Mouse (Mus musculus) CH12.LX (cell line): ENCODE measurements around the gene Vsig8. TPM values are rescaled to one million over a fixed set of nuclear protein-coding genes. Genes with fewer than 3 reads are reported as not detected.

Experiments used
- DNase-seq: peaks from one replicate; pipeline ENCODE4 v3.0.0-alpha.2; 2013; ENCODE audit errors: extremely low read depth
- H3K27ac ChIP-seq: 2 replicates; pipeline ENCODE4 v1.5.1; 2012; ENCODE audit warnings: low read depth, mild to moderate bottlenecking, control low read depth, moderate library complexity; ENCODE audit not compliant: insufficient read depth
- H3K27me3 ChIP-seq: replicated peaks from 2 replicates; pipeline ENCODE3; 2012; ENCODE audit warnings: inconsistent platforms
- H3K36me3 ChIP-seq, 2 experiments: replicated peaks in 1 of 2; 2 replicates each; pipeline versions ENCODE3 to v1.6.1; 2012; ENCODE audit warnings: inconsistent platforms in 1 of 2, low read length in 1 of 2, mild to moderate bottlenecking in 1 of 2, mixed read lengths in 1 of 2, moderate library complexity in 1 of 2; ENCODE audit not compliant: control insufficient read depth in 1 of 2, insufficient read depth in 1 of 2
- H3K4me1 ChIP-seq, 2 experiments: 2 replicates each; pipeline ENCODE4 v1.6.1; 2012; ENCODE audit warnings: inconsistent platforms in 1 of 2, moderate library complexity in 1 of 2; ENCODE audit not compliant: insufficient read depth in 2 of 2, control insufficient read depth in 1 of 2
- H3K4me2 ChIP-seq: 2 replicates; pipeline ENCODE4 v1.6.1; 2012; ENCODE audit warnings: low read depth, mild to moderate bottlenecking, control low read depth; ENCODE audit not compliant: poor library complexity, insufficient read depth, severe bottlenecking
- H3K4me3 ChIP-seq, 3 experiments: fragments of 150-350 bp in 1 of 3; sonication (generic) in 1 of 3; replicated peaks in 1 of 3; 2 replicates each; pipeline versions ENCODE3 to v1.5.1; 2011 to 2012; ENCODE audit warnings: low read depth in 2 of 3, low read length in 2 of 3, mild to moderate bottlenecking in 2 of 3, moderate library complexity in 2 of 3, control low read depth in 1 of 3, improper control_type of control experiment in 1 of 3, inconsistent platforms in 1 of 3, mixed read lengths in 1 of 3; ENCODE audit not compliant: poor library complexity in 1 of 3
- H3K79me2 ChIP-seq: replicated peaks from 2 replicates; pipeline ENCODE4 v1.6.1; 2012; ENCODE audit warnings: mild to moderate bottlenecking, moderate library complexity; ENCODE audit not compliant: control insufficient read depth, poor library complexity, insufficient read depth, severe bottlenecking; ENCODE audit errors: extremely low read depth
- H3K9ac ChIP-seq: 2 replicates; pipeline ENCODE4 v1.6.1; 2012; ENCODE audit warnings: low read depth, mild to moderate bottlenecking, control low read depth, moderate library complexity; ENCODE audit not compliant: insufficient read depth
- H3K9me3 ChIP-seq: replicated peaks from 2 replicates; pipeline ENCODE3; 2012; ENCODE audit warnings: low read length, inconsistent platforms, mixed read lengths
- CTCF ChIP-seq, 2 experiments: IDR thresholded peaks in 1 of 2; conservative IDR thresholded peaks in 1 of 2; 2 replicates each; pipeline ENCODE4 v1.5.1; 2011 to 2012; ENCODE audit warnings: low read depth in 2 of 2, low read length in 2 of 2, improper control_type of control experiment in 1 of 2, inconsistent platforms in 1 of 2, mild to moderate bottlenecking in 1 of 2, moderate library complexity in 1 of 2
- GABPA ChIP-seq: IDR thresholded peaks from 2 replicates; pipeline ENCODE4 v1.6.1; 2012; ENCODE audit warnings: low read depth, low read length, improper control_type of control experiment, inconsistent platforms; ENCODE audit not compliant: insufficient replicate concordance
- JUN ChIP-seq: IDR thresholded peaks from 2 replicates; pipeline ENCODE4 v1.6.1; 2011; ENCODE audit warnings: low read depth, mild to moderate bottlenecking, low read length, improper control_type of control experiment, moderate library complexity; ENCODE audit not compliant: insufficient read depth
- KAT2A ChIP-seq: IDR thresholded peaks from 2 replicates; pipeline ENCODE4 v1.6.1; 2012; ENCODE audit warnings: low read length, improper control_type of control experiment, inconsistent platforms; ENCODE audit not compliant: insufficient replicate concordance
- MAFK ChIP-seq: IDR thresholded peaks from 2 replicates; pipeline ENCODE4 v1.6.1; 2011; ENCODE audit warnings: low read length, improper control_type of control experiment; ENCODE audit not compliant: insufficient replicate concordance
- MAX ChIP-seq: IDR thresholded peaks from 2 replicates; pipeline ENCODE4 v1.6.1; 2011; ENCODE audit warnings: low read length, improper control_type of control experiment
- MAZ ChIP-seq: IDR thresholded peaks from 2 replicates; pipeline ENCODE4 v1.6.1; 2012; ENCODE audit warnings: low read depth, mild to moderate bottlenecking, inconsistent platforms, low read length, improper control_type of control experiment, moderate library complexity
- PAX5 ChIP-seq: IDR thresholded peaks from 2 replicates; pipeline ENCODE4 v1.6.1; 2012; ENCODE audit warnings: low read length, inconsistent platforms, mixed read lengths
- RAD21 ChIP-seq: IDR thresholded peaks from 2 replicates; pipeline ENCODE4 v1.6.1; 2011; ENCODE audit warnings: low read depth, mild to moderate bottlenecking, low read length, improper control_type of control experiment, moderate library complexity
- RCOR1 ChIP-seq: conservative IDR thresholded peaks from 2 replicates; pipeline ENCODE4 v1.6.1; 2012; ENCODE audit warnings: low read depth, mild to moderate bottlenecking, inconsistent platforms, low read length, improper control_type of control experiment
- SIN3A ChIP-seq: IDR thresholded peaks from 2 replicates; pipeline ENCODE4 v1.6.1; 2012; ENCODE audit warnings: low read length, improper control_type of control experiment, inconsistent platforms
- SMC3 ChIP-seq: IDR thresholded peaks from 2 replicates; pipeline ENCODE4 v1.6.1; 2011; ENCODE audit warnings: low read depth, low read length, improper control_type of control experiment
- UBTF ChIP-seq: IDR thresholded peaks from 2 replicates; pipeline ENCODE4 v1.6.1; 2012; ENCODE audit warnings: low read depth, mild to moderate bottlenecking, inconsistent platforms, low read length, improper control_type of control experiment, moderate library complexity
- ZNF384 ChIP-seq: IDR thresholded peaks from 2 replicates; pipeline ENCODE4 v1.6.1; 2012; ENCODE audit warnings: low read depth, low read length, improper control_type of control experiment, inconsistent platforms
- dilution Hi-C: fragments of 300-500 bp; cut with MboI; formaldehyde crosslinking; loops from 2 replicates; pipeline ENCODE4 v1.14.3; 2020; ENCODE audit warnings: low sequenced_read_pairs; ENCODE audit not compliant: extremely low pct_unique_long_range_greater_than_20kb, extremely low pct_ligation_motif_present
- in situ Hi-C: fragments of 300-500 bp; cut with MboI; formaldehyde crosslinking; loops from 3 replicates; pipeline ENCODE4 v1.14.3; 2019; ENCODE audit warnings: low sequenced_read_pairs, low pct_ligation_motif_present, low pct_unique_long_range_greater_than_20kb, mixed read lengths
- polyA plus RNA-seq: library from polyadenylated mRNA; unstranded; fragments of >175 nt; gene quantifications from 2 replicates; pipeline ENCODE4 v1.2.1, GENCODE M21; 2012; ENCODE audit warnings: low read depth; ENCODE audit not compliant: insufficient read length
- total RNA-seq, 2 experiments: library from RNA; depleted of rRNA; stranded (reverse); fragments of 300-350 nt in 1 of 2; fragments of >200 nt in 1 of 2; gene quantifications; 2 replicates each; pipeline ENCODE4 v1.2.3; 2012 to 2014

The Vsig8 gene
- total and polyA plus RNA-seq, 3 experiments = 0.17 to 0.29 TPM; not detected in 1

DNA sequence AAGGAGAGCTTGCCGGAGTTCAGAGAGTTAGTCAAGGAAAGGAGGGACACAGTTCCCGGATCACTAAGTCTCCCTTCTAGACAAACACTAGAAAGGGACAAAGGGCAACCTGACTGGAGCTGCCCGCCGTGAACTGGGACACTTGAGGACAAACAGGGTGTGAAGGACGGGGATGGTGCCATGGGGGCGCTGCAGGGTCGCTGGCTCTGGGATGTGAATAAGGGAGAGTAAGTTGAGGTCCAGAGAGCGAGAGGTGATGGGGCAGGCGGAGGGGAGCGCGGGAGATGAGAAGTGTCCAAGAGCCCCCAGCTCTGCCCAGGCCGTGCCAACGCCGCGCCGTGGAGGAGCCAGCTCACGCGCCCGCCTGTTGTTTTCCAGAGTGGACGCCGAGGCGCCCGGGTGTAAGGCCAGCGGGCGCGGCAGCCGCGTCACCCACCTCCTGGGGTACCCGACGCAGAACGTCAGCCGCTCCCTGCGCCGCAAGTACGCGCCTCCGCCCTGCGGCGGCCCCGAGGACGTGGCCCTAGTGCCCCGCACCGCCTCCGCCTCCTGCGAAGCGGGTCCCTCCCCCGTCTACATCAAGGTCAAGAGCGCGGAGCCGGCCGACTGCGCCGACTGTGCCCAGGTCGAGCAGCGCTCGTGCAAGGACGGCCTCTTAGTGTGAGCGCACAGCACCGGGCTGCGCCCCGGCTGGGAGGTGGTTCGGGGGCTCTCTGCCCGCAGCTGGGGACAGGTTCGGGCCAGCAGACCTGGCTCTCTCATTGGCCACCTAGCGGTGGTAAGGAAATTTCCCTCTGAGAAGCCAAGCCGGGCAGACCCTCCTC lies 7.1 kb downstream of the Vsig8 start:
- no peak for TF ChIP-seq UBTF
- TF ChIP-seq CTCF (conservative IDR thresholded peaks at IDR 0.05 in 1 of 2, IDR thresholded peaks at IDR 0.05 in 1 of 2; ENCODE audit: low read depth in 2 of 2, low read length in 2 of 2) = peak in 1 of 2 experiments; percentile 69; a peak in 2 of 4 replicates
- 0 out of 2 replicates have a peak, but pooled peaks have one; percentile 33 for TF ChIP-seq SIN3A
- peak; percentile 34 for TF ChIP-seq RAD21
- TF ChIP-seq SMC3 = peak; percentile 66
- in situ Hi-C loops = no loop called here
- 0 out of 2 replicates have a peak overlapping the region, but pooled peaks have one; percentile 0 for H3K9ac ChIP-seq

DNA sequence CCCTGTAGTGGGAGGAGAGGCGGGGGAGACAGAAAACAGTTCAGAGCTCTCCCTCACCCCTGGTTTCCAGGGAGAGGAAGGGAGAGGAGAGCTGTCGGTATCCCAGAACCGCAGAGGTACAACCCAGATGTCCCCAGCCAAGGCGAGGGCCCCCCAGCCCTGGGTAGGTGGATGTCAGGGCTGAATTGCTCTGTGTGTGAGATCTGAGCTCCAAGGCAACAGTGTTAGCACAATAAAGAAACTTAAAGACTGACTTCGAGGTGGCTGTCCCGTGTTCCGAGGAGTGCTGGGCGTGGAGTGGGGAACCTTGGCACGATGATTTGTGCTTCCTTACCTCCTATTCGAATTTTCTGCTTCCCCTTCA lies 7.7 kb downstream of the Vsig8 start:
- in situ Hi-C loops (no loop called here), dilution Hi-C loops (no loop called here)
- H3K27me3 ChIP-seq = peaks cover 81% of the 10 kb centered on the region
- H3K4me3 ChIP-seq = peak overlapping the region in 1 of 3 experiments; percentile 48
- H3K4me2 ChIP-seq = peak overlapping the region; percentile 85; the same call in 1 of the 2 replicates
- no peaks in the 10 kb centered on the region for H3K79me2 ChIP-seq
- TF ChIP-seq ZNF384 (no peak), GABPA (no peak), PAX5 (no peak), MAZ (no peak), CTCF (conservative IDR thresholded peaks at IDR 0.05 in 1 of 2, IDR thresholded peaks at IDR 0.05 in 1 of 2; ENCODE audit: low read depth in 2 of 2, low read length in 2 of 2) (0 out of 4 replicates have a peak, but pooled peaks of 1 of the 2 experiments have one; percentile 17)
- peaks cover 0 to 14% of the 10 kb centered on the region in 2 experiments; a peak in 2 of 4 replicates for H3K4me1 ChIP-seq
- no peak overlapping the region for H3K9ac ChIP-seq
- H3K27ac ChIP-seq = no peak overlapping the region
- no peak for DNase-seq
- no peaks in the 10 kb centered on the region for H3K9me3 ChIP-seq
- no peaks in the 10 kb centered on the region for H3K36me3 ChIP-seq

More for the DNA sequence above, 7.1 kb downstream of the Vsig8 start:
- H3K27me3 ChIP-seq = peaks cover 82% of the 10 kb centered on the region
- DNase-seq = peak; percentile 41
- H3K4me2 ChIP-seq = peak overlapping the region; percentile 85
- dilution Hi-C loops = no loop called here
- no peaks in the 10 kb centered on the region for H3K79me2 ChIP-seq
- H3K36me3 ChIP-seq = no peaks in the 10 kb centered on the region
- peak overlapping the region; percentile 18 to 55 (median 48) for H3K4me3 ChIP-seq
- H3K9me3 ChIP-seq = no peaks in the 10 kb centered on the region
- H3K27ac ChIP-seq = no peak overlapping the region
- H3K4me1 ChIP-seq = peaks cover 0 to 17% of the 10 kb centered on the region in 2 experiments; a peak in 2 of 4 replicates

DNA sequence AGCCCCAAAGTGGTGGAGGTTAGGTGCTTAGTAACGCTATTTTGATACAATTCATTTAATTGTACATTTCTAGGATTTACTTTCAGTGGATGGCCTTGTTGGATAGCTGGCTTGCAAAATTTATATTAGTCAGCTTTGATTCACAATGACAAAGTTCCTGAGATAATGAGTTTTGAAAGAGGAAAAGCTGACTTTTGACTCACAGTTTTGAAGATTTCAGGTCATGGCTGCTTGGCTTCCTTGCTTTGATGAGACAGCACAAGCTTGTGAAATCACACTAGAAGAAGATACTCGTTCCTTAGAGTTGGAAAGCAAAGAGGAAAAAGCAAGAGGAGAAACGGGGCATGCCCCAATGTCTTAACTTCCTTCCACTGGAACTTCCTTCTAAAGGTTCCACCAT lies 10.4 kb downstream of the Vsig8 start:
- Histone ChIP-seq H3K4me2 (no peak overlapping the region), H3K4me1 (peaks cover 0 to 16% of the 10 kb centered on the region in 2 experiments; a peak in 2 of 4 replicates), H3K9me3 (no peaks in the 10 kb centered on the region), H3K79me2 (no peaks in the 10 kb centered on the region), H3K4me3 (no peak overlapping the region), H3K36me3 (no peaks in the 10 kb centered on the region), H3K27ac (no peak overlapping the region), H3K9ac (no peak overlapping the region), H3K27me3 (peaks cover 75% of the 10 kb centered on the region)
- no peak for DNase-seq
- in situ Hi-C loops (no loop called here), dilution Hi-C loops (no loop called here)
- TF ChIP-seq KAT2A (no peak), MAFK (no peak), RCOR1 (no peak), JUN (no peak), MAX (no peak)
